Mouse (Mus musculus) cortical plate, adult 2 months (tissue): Measurements from ENCODE around the gene Zfp966. TPM values are rescaled to one million over a fixed set of nuclear protein-coding genes. Genes with fewer than 3 reads are reported as not detected.
"Not testable (repeated sequence)": the region's sequence is repeated elsewhere in the genome, so short reads cannot be mapped to it uniquely, and the experiment has no call there.

Source experiments
- H3K27ac ChIP-seq: fragments of 200-500 bp; 2 replicates; pipeline ENCODE4 v1.5.1; 2012; ENCODE audit warnings: low read length, control low read depth, inconsistent platforms; ENCODE audit not compliant: insufficient read depth
- H3K4me1 ChIP-seq: fragments of 200-500 bp; 2 replicates; pipeline ENCODE4 v1.6.1; 2011; ENCODE audit warnings: low read length; ENCODE audit not compliant: control insufficient read depth, insufficient read depth
- H3K4me3 ChIP-seq: fragments of 200-500 bp; 2 replicates; pipeline ENCODE4 v1.5.1; 2011; ENCODE audit warnings: mild to moderate bottlenecking, low read length, control low read depth; ENCODE audit not compliant: insufficient read depth
- polyA plus RNA-seq: library from polyadenylated mRNA; depleted of rRNA; stranded (reverse); fragments of >200 nt; gene quantifications from 2 replicates; pipeline ENCODE4 v1.2.3, GENCODE M21; 2012; rRNA removed

The Zfp966 gene
- 3.4 and 3.8 TPM in 2 replicates for polyA plus RNA-seq

DNA sequence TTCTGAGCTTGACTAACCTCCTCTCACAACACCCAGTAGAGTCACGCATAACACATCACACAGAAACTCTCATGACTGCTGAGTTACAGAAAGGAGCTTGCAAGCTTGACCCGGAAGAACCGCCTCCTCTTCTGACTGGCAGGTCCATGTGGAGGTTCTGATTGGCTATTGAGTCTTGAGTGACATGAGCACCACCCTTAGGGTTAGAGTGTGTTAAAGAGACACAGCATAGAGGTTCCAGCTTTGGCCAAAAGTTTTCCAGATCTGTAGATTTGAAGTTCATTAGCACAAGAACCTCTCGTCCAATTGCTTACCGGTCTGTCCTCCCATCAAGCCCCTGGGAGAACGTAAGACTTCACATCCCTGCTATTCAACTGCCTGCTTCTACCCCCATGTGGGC, at the start of gene Zfp966:
Gene Zfp966, minus strand, starts transcription at position 101 of the 400 bp plus-strand sequence.
- not testable (repeated sequence) for H3K27ac ChIP-seq, H3K4me1 ChIP-seq, H3K4me3 ChIP-seq

DNA sequence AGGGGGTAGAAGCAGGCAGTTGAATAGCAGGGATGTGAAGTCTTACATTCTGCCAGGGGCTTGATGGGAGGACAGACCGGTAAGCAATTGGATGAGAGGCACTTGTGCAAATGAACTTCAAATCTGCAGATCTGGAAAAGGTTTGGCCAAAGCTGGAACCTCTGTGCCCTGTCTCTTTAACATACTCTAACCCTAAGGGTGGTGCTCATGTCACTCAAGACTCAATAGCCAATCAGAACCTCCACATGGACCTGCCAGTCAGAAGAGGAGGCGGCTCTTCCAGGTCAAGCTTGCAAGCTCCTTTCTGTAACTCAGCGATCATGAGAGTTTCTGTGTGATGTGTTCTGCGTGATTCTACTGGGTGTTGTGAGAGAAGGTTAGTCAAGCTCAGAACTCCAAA, 34.1 kb upstream of the Zfp966 start, which contains the start of gene Gm2026:
Gene Gm2026, plus strand, starts transcription at position 301 of the 400 bp plus-strand sequence.
- H3K4me3 ChIP-seq, H3K4me1 ChIP-seq, H3K27ac ChIP-seq: not testable (repeated sequence)

DNA sequence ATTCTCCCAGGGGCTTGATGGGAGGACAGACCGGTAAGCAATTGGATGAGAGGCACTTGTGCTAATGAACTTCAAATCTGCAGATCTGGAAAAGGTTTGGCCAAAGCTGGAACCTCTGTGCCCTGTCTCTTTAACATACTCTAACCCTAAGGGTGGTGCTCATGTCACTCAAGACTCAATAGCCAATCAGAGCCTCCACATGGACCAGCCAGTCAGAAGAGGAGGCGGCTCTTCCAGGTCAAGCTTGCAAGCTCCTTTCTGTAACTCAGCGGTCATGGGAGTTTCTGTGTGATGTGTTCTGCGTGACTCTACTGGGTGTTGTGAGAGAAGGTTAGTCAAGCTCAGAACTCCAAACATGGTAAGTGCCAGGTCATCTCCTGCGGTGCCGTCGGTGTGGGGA, 61.9 kb downstream of the Zfp966 start, which contains the start of gene Gm6710:
Gene Gm6710, plus strand, starts transcription at position 196 of the 400 bp plus-strand sequence.
- not testable (repeated sequence) for H3K27ac ChIP-seq, H3K4me3 ChIP-seq, H3K4me1 ChIP-seq

Other genes with a start within 250 kb of the Zfp966 start
- gene Zfp969, start 227.5 kb downstream of the Zfp966 start, polyA plus RNA-seq, result not detected in 2 replicates
- not detected in 2 replicates for gene Gm2007, start 189.6 kb downstream of the Zfp966 start, polyA plus RNA-seq
- 5.9 and 6.8 TPM in 2 replicates for gene Gm14288, start 130.0 kb downstream of the Zfp966 start, polyA plus RNA-seq
- gene Gm6710, start 61.9 kb downstream of the Zfp966 start, polyA plus RNA-seq, result 8.2 and 9.1 TPM in 2 replicates
- 15.3 and 16.9 TPM in 2 replicates for gene Gm2026, start 34.2 kb upstream of the Zfp966 start, polyA plus RNA-seq
- 5.6 and 7.9 TPM in 2 replicates for gene Gm2004, start 218.7 kb upstream of the Zfp966 start, polyA plus RNA-seq